Mouse (Mus musculus) CH12.LX (cell line): ENCODE results near the gene Uap1. TPM values are rescaled to one million over a fixed set of nuclear protein-coding genes. Genes with fewer than 3 reads are reported as not detected.

ENCODE experiments used
- DNase-seq: peaks from one replicate; pipeline ENCODE4 v3.0.0-alpha.2; 2013; ENCODE audit errors: extremely low read depth
- H3K27ac ChIP-seq: 2 replicates; pipeline ENCODE4 v1.5.1; 2012; ENCODE audit warnings: low read depth, mild to moderate bottlenecking, control low read depth, moderate library complexity; ENCODE audit not compliant: insufficient read depth
- H3K27me3 ChIP-seq: replicated peaks from 2 replicates; pipeline ENCODE3; 2012; ENCODE audit warnings: inconsistent platforms
- H3K36me3 ChIP-seq, 2 experiments: replicated peaks in 1 of 2; 2 replicates each; pipeline versions ENCODE3 to v1.6.1; 2012; ENCODE audit warnings: inconsistent platforms in 1 of 2, low read length in 1 of 2, mild to moderate bottlenecking in 1 of 2, mixed read lengths in 1 of 2, moderate library complexity in 1 of 2; ENCODE audit not compliant: control insufficient read depth in 1 of 2, insufficient read depth in 1 of 2
- H3K4me1 ChIP-seq, 2 experiments: 2 replicates each; pipeline ENCODE4 v1.6.1; 2012; ENCODE audit warnings: inconsistent platforms in 1 of 2, moderate library complexity in 1 of 2; ENCODE audit not compliant: insufficient read depth in 2 of 2, control insufficient read depth in 1 of 2
- H3K4me2 ChIP-seq: 2 replicates; pipeline ENCODE4 v1.6.1; 2012; ENCODE audit warnings: low read depth, mild to moderate bottlenecking, control low read depth; ENCODE audit not compliant: poor library complexity, insufficient read depth, severe bottlenecking
- H3K4me3 ChIP-seq, 3 experiments: fragments of 150-350 bp in 1 of 3; sonication (generic) in 1 of 3; replicated peaks in 1 of 3; 2 replicates each; pipeline versions ENCODE3 to v1.5.1; 2011 to 2012; ENCODE audit warnings: low read depth in 2 of 3, low read length in 2 of 3, mild to moderate bottlenecking in 2 of 3, moderate library complexity in 2 of 3, control low read depth in 1 of 3, improper control_type of control experiment in 1 of 3, inconsistent platforms in 1 of 3, mixed read lengths in 1 of 3; ENCODE audit not compliant: poor library complexity in 1 of 3
- H3K79me2 ChIP-seq: replicated peaks from 2 replicates; pipeline ENCODE4 v1.6.1; 2012; ENCODE audit warnings: mild to moderate bottlenecking, moderate library complexity; ENCODE audit not compliant: control insufficient read depth, poor library complexity, insufficient read depth, severe bottlenecking; ENCODE audit errors: extremely low read depth
- H3K9ac ChIP-seq: 2 replicates; pipeline ENCODE4 v1.6.1; 2012; ENCODE audit warnings: low read depth, mild to moderate bottlenecking, control low read depth, moderate library complexity; ENCODE audit not compliant: insufficient read depth
- H3K9me3 ChIP-seq: replicated peaks from 2 replicates; pipeline ENCODE3; 2012; ENCODE audit warnings: low read length, inconsistent platforms, mixed read lengths
- CTCF ChIP-seq, 2 experiments: IDR thresholded peaks in 1 of 2; conservative IDR thresholded peaks in 1 of 2; 2 replicates each; pipeline ENCODE4 v1.5.1; 2011 to 2012; ENCODE audit warnings: low read depth in 2 of 2, low read length in 2 of 2, improper control_type of control experiment in 1 of 2, inconsistent platforms in 1 of 2, mild to moderate bottlenecking in 1 of 2, moderate library complexity in 1 of 2
- EP300 ChIP-seq: IDR thresholded peaks from 2 replicates; pipeline ENCODE4 v1.6.1; 2011; ENCODE audit warnings: low read length, improper control_type of control experiment
- GABPA ChIP-seq: IDR thresholded peaks from 2 replicates; pipeline ENCODE4 v1.6.1; 2012; ENCODE audit warnings: low read depth, low read length, improper control_type of control experiment, inconsistent platforms; ENCODE audit not compliant: insufficient replicate concordance
- JUN ChIP-seq: IDR thresholded peaks from 2 replicates; pipeline ENCODE4 v1.6.1; 2011; ENCODE audit warnings: low read depth, mild to moderate bottlenecking, low read length, improper control_type of control experiment, moderate library complexity; ENCODE audit not compliant: insufficient read depth
- JUND ChIP-seq: conservative IDR thresholded peaks from 2 replicates; pipeline ENCODE4 v1.6.1; 2011; ENCODE audit warnings: low read depth, low read length, improper control_type of control experiment
- MAFK ChIP-seq: IDR thresholded peaks from 2 replicates; pipeline ENCODE4 v1.6.1; 2011; ENCODE audit warnings: low read length, improper control_type of control experiment; ENCODE audit not compliant: insufficient replicate concordance
- MAX ChIP-seq: IDR thresholded peaks from 2 replicates; pipeline ENCODE4 v1.6.1; 2011; ENCODE audit warnings: low read length, improper control_type of control experiment
- MAZ ChIP-seq: IDR thresholded peaks from 2 replicates; pipeline ENCODE4 v1.6.1; 2012; ENCODE audit warnings: low read depth, mild to moderate bottlenecking, inconsistent platforms, low read length, improper control_type of control experiment, moderate library complexity
- MXI1 ChIP-seq: IDR thresholded peaks from 2 replicates; pipeline ENCODE4 v1.6.1; 2011; ENCODE audit warnings: mild to moderate bottlenecking, low read depth, low read length, improper control_type of control experiment
- NELFE ChIP-seq: IDR thresholded peaks from 2 replicates; pipeline ENCODE4 v1.6.1; 2011; ENCODE audit warnings: low read depth, low read length, improper control_type of control experiment
- PAX5 ChIP-seq: IDR thresholded peaks from 2 replicates; pipeline ENCODE4 v1.6.1; 2012; ENCODE audit warnings: low read length, inconsistent platforms, mixed read lengths
- POLR2AphosphoS2 ChIP-seq: IDR thresholded peaks from 2 replicates; pipeline ENCODE4 v1.6.1; 2011; ENCODE audit warnings: low read depth, low read length, improper control_type of control experiment
- RCOR1 ChIP-seq: conservative IDR thresholded peaks from 2 replicates; pipeline ENCODE4 v1.6.1; 2012; ENCODE audit warnings: low read depth, mild to moderate bottlenecking, inconsistent platforms, low read length, improper control_type of control experiment
- TCF12 ChIP-seq: IDR thresholded peaks from 2 replicates; pipeline ENCODE4 v1.6.1; 2014; ENCODE audit warnings: low read depth, mild to moderate bottlenecking, inconsistent platforms, low read length, improper control_type of control experiment
- USF1 ChIP-seq: IDR thresholded peaks from 2 replicates; pipeline ENCODE4 v1.6.1; 2014; ENCODE audit warnings: low read depth, mild to moderate bottlenecking, inconsistent platforms, low read length, improper control_type of control experiment
- USF2 ChIP-seq: conservative IDR thresholded peaks from 2 replicates; pipeline ENCODE4 v1.6.1; 2011; ENCODE audit warnings: low read depth, low read length, improper control_type of control experiment
- ZC3H11A ChIP-seq: IDR thresholded peaks from 2 replicates; pipeline ENCODE4 v1.6.1; 2012; ENCODE audit warnings: low read depth, mild to moderate bottlenecking, inconsistent platforms, low read length, improper control_type of control experiment
- dilution Hi-C: fragments of 300-500 bp; cut with MboI; formaldehyde crosslinking; loops from 2 replicates; pipeline ENCODE4 v1.14.3; 2020; ENCODE audit warnings: low sequenced_read_pairs; ENCODE audit not compliant: extremely low pct_unique_long_range_greater_than_20kb, extremely low pct_ligation_motif_present
- in situ Hi-C: fragments of 300-500 bp; cut with MboI; formaldehyde crosslinking; loops from 3 replicates; pipeline ENCODE4 v1.14.3; 2019; ENCODE audit warnings: low sequenced_read_pairs, low pct_ligation_motif_present, low pct_unique_long_range_greater_than_20kb, mixed read lengths
- polyA plus RNA-seq: library from polyadenylated mRNA; unstranded; fragments of >175 nt; gene quantifications from 2 replicates; pipeline ENCODE4 v1.2.1, GENCODE M21; 2012; ENCODE audit warnings: low read depth; ENCODE audit not compliant: insufficient read length
- total RNA-seq, 2 experiments: library from RNA; depleted of rRNA; stranded (reverse); fragments of 300-350 nt in 1 of 2; fragments of >200 nt in 1 of 2; gene quantifications; 2 replicates each; pipeline ENCODE4 v1.2.3; 2012 to 2014

Uap1 gene
- total and polyA plus RNA-seq, 3 experiments = 32.7 to 46.3 (median 34.1) TPM

- DNase-seq = no peak
- Histone ChIP-seq H3K79me2 (no peaks in the 10 kb centered on the region), H3K9me3 (no peaks in the 10 kb centered on the region), H3K4me2 (no peak overlapping the region), H3K36me3 (no peaks in the 10 kb centered on the region), H3K4me1 (no peaks in the 10 kb centered on the region), H3K27me3 (no peaks in the 10 kb centered on the region), H3K9ac (no peak overlapping the region), H3K4me3 (no peak overlapping the region), H3K27ac (no peak overlapping the region)
- TF ChIP-seq CTCF (conservative IDR thresholded peaks at IDR 0.05 in 1 of 2, IDR thresholded peaks at IDR 0.05 in 1 of 2; ENCODE audit: low read depth in 2 of 2, low read length in 2 of 2) (0 out of 4 replicates have a peak, but pooled peaks of 1 of the 2 experiments have one; percentile 2), JUND (no peak)
- dilution Hi-C loops (no loop called here), in situ Hi-C loops (no loop called here)
Observed at GRCm38 (mm10) chr1:170112261-170112660, 62.5 kb downstream of the Uap1 start.

- H3K9ac ChIP-seq = no peak overlapping the region
- dilution Hi-C loops (no loop called here), in situ Hi-C loops (no loop called here)
- no peak overlapping the region for H3K4me2 ChIP-seq
- H3K79me2 ChIP-seq = no peaks in the 10 kb centered on the region
- TF ChIP-seq NELFE = no peak
- TF ChIP-seq TCF12 = no peak
- no peak for TF ChIP-seq MAFK
- TF ChIP-seq MAX = no peak
- no peak for TF ChIP-seq MAZ
- TF ChIP-seq GABPA = no peak
- TF ChIP-seq PAX5 = no peak
- TF ChIP-seq USF1 = no peak
- TF ChIP-seq USF2 = no peak
- no peak for TF ChIP-seq RCOR1
- no peak for TF ChIP-seq MXI1
- no peak for TF ChIP-seq JUN
- no peak for TF ChIP-seq POLR2AphosphoS2
- no peak for TF ChIP-seq EP300
- no peak for TF ChIP-seq ZC3H11A
- H3K9me3 ChIP-seq = no peaks in the 10 kb centered on the region
- DNase-seq = no peak
- no peaks in the 10 kb centered on the region for H3K36me3 ChIP-seq
- H3K4me3 ChIP-seq = no peak overlapping the region
- H3K27ac ChIP-seq = no peak overlapping the region
- H3K4me1 ChIP-seq = no peaks in the 10 kb centered on the region
- H3K27me3 ChIP-seq = no peaks in the 10 kb centered on the region
Observed at GRCm38 (mm10) chr1:170111651-170112226, 63.0 kb downstream of the Uap1 start.
